Mouse (Mus musculus) 3134 (cell line): ENCODE measurements at regions not wholly inside any gene's neighbourhood (a gene's known extent, or its start where the extent isn't known, plus 50 kb on each side); places are given as distances from the start of the nearest gene placed in this dataset.
A peak's percentile ranks its signal among the peaks of the same experiment; 100 is the strongest.
"Not testable (repeated sequence)": the region's sequence is repeated elsewhere in the genome, so short reads cannot be mapped to it uniquely, and the experiment has no call there.

ENCODE experiments used
- DNase-seq: peaks from one replicate; pipeline ENCODE4 v3.0.0-alpha.2; 2011; ENCODE audit warnings: low spot score; ENCODE audit not compliant: insufficient read length; ENCODE audit errors: extremely low read depth

DNA sequence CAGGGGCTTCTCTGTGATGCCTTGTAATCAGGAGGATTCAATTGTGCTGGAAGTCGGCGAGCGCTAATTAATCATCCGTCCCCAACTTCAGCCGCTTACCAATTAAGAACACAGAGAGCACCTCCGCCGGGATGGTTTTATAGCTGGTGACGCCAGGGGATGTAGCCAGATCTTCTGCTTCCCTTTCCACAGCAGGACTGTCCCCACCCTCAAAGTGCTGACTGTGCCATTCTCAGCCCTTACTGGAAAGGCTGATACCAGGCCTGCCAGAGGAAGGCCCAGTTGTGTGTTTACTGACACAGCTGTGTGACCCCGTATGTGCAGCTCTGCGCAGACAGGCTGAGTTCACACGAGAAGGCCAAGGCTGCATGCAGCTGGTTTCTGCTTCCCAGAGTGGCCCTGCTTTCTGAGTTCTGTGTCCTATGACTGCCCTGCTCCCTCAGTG lies 59.9 kb upstream of the Bend4 start:
- no peak for DNase-seq

DNA sequence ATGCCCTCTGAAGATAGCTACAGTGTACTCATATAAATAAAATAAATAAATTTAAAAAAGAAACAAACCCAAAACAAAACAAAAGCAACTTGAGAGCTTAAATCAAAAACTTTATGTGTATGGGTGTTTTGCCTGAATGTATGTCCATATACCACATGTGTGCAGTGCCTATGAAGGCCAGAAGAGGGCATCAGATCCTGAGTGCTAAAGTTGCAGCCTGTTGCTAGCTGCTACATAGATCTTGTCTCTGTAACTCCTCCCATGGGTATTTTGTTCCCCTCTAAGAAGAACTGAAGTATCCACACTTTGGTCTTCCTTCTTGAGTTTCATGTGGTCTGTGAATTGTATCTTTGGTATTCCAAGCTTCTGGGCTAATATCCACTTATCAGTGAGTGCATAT lies 62.6 kb upstream of the Bend4 start:
- DNase-seq, result not testable (repeated sequence)

DNA sequence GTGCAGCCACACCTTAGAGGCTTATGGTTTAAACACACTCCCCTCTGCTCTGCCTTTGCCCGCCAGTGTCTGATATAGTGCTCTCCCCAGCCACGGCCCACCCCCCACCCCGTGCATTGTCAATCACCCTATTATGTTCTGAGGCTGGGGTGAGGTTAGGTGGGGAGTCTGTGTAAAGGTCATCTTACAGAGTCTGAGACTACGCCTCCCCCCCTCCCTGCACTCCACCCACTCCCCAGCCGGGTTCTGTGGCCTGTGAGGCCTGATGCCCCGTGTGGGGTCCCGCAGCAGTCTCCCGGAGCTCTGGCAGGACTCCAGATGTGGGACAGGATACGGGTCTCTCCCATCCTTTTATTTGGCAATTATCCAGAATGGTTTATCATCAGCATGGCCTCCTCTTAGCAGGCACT lies 64.8 kb upstream of the Bend4 start:
- DNase-seq, result no peak

DNA sequence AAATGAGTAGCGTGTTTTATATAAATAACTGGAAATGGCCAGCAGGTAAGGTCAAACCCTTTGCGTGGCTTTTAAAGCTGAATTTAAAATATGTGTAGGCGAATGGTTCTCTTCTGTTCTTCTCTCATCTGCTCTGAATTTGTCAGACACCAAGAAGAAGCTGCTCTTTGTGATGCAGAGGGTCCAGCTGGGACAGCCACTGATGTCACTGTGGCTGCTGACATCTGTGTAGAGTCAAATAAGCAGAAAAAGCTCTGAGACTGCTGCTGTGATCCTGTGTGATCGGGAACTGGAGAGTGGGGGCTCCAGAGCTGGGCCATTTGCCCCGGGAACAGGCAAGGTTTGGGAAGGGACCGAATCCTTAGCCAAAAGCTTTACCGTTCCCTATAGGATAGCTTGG lies 68.6 kb upstream of the Bend4 start:
- DNase-seq, result no peak

DNA sequence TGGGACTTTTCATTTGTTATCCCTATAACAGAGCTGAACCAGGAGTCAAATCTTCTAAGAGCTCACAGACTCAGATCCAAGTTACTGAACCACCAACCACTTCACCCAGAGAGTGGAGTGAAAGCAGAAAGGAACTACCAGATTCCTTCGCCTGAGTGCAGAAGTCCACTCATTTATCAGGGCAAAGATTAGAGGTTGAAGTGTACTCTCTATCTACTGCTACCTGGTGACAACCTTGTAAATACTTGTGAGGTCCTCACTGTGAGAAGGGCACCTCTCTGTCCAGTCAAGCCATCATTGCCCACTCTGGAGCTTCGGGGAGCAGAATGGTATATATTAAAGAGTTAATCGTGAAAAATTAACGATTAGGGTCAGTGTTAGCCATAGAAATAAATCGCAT lies 87.4 kb upstream of the Shisa3 start:
- no peak for DNase-seq

DNA sequence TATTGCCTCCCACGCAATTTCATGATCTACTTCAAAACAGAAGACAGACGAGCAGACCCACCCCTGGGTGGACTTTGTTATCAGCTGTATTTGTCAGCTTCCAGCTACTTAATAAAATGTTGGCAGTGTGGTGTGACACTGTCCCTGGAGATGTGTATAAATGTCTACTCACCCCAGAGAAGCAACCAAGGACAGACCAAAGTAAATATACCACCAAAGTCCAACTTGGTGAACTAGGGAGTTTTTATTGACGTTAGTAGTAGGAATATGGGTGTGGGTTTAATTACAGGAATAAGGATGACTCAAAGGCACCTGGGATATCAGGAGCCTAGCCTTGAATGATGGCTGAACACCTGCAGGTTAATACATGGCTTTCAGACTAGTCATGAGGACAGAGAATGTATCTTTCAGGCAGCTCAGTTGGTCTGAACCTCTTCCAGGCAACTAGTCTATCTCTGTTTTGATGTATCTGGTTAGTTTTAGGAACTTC lies 86.2 kb upstream of the Shisa3 start:
- DNase-seq, result no peak

DNA sequence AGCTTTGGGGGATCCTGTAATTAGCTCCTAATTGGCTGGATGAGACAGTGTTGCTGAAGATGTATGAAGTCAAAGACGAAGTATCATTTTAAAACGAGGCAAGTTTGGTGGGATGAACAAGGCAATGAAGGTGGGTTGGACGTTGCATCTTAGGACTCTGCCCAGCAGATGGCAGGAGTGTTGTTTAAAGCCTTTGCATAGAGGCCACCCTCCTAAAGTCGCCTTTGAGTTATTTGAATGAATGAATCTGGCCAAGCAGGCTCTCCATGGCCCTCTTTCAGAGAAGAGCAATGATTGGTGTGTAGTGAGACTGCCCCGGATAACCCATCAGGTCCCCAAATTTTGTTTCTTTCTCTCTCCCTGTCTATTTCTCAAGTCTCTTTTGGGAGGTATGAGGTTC lies 77.5 kb upstream of the Shisa3 start:
- no peak for DNase-seq

DNA sequence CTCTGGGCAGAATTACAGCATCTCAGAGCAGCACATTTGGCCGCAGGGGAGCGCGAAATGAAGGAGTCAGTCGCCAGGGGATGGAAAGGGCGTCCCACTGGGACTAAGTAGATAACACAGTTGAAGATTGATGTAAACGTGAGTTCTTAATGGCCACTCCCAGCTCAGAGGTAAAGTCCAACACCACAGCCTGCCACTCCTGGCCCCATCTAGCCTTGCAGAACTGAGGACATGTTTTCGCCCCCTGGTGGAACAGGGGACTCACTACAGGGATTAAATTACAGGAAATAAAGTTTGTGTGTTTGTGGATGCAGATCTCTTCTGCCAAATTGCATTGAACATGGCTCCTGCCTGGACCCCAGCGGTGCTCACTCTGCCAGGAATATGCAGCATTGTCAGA lies 76.7 kb upstream of the Shisa3 start:
- DNase-seq, result peak; percentile 10

DNA sequence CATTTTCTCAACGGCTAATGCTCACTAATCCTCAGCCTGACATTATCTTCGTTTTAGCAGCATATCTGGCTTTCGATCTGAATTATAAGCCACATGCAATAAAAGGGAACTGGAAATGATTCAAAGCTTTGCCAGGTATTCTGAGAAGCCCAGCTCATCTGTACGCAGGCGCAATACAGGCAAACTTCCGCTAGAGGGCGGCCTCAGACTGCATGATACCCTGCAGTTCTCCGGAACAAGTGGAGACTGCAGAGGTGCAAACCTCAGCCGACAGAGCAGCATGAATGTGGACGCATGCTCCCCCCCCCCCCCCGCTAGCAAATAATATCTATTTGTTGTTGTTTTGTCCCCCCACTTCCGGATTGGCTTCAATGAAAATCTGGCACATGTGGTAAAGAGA lies 75.3 kb upstream of the Shisa3 start:
- peak; percentile 48 for DNase-seq

DNA sequence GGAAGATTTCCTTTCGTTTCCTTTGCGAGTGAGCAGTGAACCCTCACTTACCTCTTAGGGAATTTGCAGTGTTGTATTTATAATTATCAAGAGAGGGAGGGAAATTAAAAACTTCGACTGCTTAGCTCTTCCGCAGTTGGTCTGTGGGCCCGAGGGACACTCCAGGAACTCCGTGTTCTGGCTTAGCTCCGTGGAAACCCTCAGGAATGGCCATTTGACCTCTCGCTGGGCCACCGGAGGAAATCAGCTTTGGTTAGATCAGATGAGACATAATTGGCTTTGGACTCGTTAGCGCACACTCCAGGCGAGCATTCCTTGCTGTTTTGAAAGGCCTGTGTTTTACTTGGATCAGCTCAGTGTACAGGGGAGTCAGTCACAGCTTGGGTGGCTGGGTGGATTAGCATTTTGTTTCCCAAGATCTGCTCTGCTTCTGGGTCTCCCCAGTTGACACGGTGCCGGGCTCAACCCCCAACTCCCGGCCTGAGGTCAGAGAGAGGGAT lies 74.9 kb upstream of the Shisa3 start:
- peak; percentile 51 for DNase-seq

DNA sequence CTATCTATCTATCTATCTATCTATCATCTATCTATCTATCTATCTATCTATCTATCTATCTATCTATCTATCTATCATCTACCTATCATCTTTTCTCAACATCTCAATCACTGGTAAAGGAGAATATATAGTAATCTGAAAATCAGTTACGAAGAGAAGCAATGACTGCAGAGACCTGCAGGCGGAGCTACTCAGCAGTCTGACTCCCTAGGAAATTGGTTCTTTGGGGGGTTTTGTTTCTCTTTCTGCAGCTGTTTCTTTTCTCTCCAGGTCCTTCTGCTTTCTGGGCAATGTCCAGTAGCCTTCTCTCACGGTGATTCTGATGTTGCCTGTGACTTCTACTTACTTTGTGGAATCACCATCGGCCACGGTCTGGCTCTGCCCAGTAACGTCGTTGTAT lies 73.6 kb upstream of the Shisa3 start:
- no peak for DNase-seq

DNA sequence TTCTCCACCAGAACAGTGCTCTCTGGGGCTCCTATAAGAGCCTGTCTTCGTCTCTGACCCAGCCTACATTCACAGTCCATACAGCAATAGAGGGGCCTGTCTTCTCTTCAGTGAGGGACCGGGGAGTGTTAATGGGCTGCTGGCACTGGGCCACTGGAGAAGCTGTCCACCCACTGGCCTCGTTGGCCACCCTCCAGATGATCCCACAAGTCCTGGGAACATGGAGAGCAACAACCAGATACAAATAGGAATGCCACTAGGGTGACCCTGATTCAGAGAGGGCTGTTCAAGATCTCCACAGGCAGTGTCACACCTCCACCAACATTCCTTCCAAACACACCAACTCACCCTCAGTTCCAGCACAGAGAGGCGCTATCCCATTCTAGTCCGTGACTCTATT lies 69.7 kb upstream of the Shisa3 start:
- DNase-seq, result no peak

DNA sequence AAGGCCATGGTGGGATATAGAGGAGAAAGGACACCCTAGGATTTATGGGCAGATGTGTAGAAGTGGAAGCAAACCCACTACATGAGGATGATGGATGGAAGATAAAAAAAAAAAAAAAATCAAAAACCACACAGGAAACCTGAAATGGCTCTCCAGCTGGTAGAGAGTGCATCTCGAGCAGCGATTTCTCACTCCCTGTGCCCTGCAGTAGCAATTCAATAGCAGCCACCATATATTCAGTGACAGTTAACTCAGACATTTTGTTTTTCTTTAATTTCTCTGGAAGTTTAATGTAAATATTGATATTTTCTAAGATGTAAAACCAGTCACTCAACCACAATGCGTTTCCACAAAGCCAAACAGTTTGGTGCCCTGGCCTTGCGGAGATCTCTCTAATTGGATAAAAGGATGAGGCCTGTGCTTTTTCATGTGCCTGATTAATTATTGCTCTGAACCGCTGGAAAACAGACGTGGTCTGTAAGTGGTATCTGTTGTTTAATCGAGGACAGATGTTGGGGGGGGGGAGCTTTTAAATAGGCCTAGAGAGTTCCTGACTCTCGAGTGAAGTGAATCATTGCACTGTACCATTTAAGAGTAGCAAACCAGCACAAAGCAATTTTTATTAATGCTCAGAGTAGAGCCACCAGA lies 68.0 kb upstream of the Shisa3 start:
- DNase-seq, result no peak

DNA sequence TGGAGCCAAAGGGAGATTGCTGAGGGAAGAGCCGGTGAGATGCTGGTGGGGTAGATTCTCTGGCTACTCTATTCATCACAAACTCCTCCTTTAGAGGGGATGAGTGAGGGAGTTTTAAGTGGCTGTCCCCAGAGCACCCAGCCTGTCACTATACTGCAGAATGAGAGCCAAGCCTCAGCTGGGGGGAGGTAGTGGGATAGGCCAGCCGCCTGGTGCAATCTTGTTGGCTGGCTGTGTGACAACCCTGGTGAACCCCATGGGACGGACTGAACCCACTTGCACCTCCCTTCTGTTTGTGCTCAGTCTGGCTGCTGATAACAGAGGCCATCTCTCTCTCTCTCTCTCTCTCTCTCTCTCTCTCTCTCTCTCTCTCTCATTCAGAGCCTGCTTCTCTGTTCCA lies 65.8 kb upstream of the Shisa3 start:
- no peak for DNase-seq

DNA sequence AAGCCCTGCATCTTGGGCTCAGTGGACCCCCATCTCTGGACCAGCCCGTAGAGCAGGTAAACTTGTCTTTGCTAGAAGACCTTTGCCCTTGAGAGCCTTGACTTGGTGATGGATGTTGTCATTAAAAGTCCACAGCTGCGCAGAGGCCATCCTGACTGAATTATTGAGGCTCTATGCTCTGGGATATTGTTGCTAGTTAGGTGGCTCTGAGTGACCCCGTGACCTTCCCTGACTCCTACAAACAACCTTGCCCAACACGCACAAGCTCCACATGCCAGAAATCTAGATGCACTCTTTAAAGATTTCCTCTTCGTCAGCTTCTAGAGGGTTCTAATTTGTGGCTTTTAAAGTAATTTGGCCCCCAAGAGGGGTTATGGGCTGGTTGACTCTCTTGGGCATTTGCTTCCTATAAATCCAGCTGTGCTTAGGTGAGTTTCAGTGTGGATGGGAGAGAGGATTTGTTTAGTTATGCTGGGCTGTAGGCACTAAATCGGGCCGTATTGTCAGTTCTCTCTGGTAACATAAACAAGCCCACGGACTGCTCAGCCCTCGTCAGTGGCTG lies 63.6 kb upstream of the Shisa3 start:
- DNase-seq, result no peak

DNA sequence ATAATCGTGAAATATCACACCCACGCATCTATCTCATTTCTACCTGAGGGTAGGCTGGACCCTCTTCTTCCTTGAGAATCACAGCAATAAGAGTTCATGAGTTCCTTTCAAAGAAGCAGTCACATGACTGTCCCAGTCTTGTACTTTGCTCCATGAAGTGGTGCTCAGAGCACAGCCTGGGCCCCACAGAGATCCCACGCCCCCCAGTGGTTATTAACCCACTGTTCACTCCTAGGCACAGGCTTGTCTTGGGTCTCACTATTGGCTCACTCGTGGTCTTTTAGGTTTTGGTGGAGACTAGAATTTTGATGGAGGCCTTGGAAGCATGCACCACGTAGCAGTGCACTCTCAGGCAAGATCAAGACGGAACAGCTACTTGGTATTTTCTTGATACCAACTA lies 57.4 kb upstream of the Shisa3 start:
- no peak for DNase-seq

DNA sequence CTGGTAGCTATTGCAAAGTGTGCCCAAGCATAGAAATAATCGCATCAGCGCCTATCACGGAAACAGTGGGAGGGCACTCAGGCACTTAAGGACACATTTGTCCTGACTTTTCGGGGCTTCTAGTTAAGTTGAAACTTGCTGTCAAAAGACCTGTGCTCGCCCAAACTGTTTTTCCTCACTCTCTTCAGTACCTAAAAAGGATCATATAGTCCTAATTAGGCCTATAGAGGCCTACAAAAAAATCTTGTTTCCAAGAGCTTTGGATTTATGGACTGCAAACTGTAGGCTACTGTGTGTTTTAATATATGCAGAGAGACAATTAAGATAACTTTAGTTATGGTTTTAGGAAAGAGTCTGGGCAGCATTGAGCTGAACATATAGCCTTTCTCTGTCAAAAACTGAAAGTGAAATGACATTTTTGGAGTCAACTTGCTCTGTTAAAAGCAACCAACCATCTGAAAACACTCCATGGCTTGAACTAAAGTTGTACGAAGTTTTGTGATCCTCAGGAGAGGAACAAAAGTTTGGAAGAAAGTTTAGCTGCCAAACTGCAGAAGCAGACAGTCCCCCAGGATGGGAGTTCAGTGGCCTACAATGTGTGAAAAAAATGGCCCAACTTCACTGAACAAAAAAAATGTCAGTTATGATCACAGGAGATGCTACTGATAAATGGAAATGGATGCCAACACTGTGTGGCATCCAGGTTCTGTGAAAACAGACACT lies 55.9 kb upstream of the Shisa3 start:
- DNase-seq, result no peak

DNA sequence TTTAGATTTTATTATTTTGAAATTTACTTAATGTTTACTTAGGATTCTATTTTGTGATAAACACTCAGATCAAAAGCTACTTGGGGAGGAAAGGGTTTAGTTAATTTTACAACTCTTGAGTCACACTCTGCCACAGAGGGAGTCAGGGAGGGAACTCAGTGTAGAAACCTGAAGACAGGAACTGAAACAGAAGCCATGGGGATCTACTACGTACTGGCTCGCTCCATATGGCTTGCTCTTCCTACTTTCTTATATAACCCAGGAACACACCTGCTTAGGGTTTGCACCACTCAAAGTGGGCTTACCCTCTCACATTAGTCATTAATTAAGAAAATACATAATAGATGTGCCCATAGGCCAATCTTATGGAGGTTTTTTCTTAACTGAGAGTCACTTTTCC lies 54.8 kb upstream of the Shisa3 start:
- DNase-seq, result no peak
